10 mouse cellular contexts compared by ENCODE assay signal in genomic region chr7:80652289-80652688, GRCm38 (mm10). TPM values are rescaled to one million over a fixed set of nuclear protein-coding genes. Genes with fewer than 3 reads are reported as not detected.
A peak's percentile ranks its signal among the peaks of the same experiment; 100 is the strongest.
DNase-seq lines count a peak whose midpoint lies in the region; ATAC-seq and TF ChIP-seq lines count a peak whose summit lies in the region.
"Had no signal": no experiment of that assay in that cellular context is flagged by ENCODE, and none has a peak within 500 bp of the region (broad histone marks: within the 10 kb centered on the region; RNA-seq: fewer than 3 reads in every experiment).

No protein-coding gene starts in this region.

- H3K9me3 ChIP-seq in lung, embryonic 14.5 days (ENCODE audit: low read depth, low read length), result no peaks in the 10 kb centered on the region
- no peaks in the 10 kb centered on the region for H3K9me3 ChIP-seq in forebrain, embryonic 12.5 days
- H3K9me3 ChIP-seq in limb, embryonic 12.5 days, result no peaks in the 10 kb centered on the region

- H3K4me2 ChIP-seq in lung, embryonic 14.5 days, result no peak overlapping the region
- H3K4me2 ChIP-seq in forebrain, embryonic 12.5 days, result no peak overlapping the region
- no peak overlapping the region for H3K4me2 ChIP-seq in limb, embryonic 12.5 days

- H3K4me3 ChIP-seq in lung, embryonic 14.5 days (ENCODE audit: low read depth, low read length), result no peak overlapping the region
- H3K4me3 ChIP-seq in forebrain, embryonic 12.5 days (replicated peaks), result no peak overlapping the region
- no peak overlapping the region for H3K4me3 ChIP-seq in limb, embryonic 12.5 days (replicated peaks)

- DNase-seq in lung, embryonic 14.5 days, result no peak
- no peak for DNase-seq in lung, postnatal 36 days
- DNase-seq in splenic B cell, adult 2 months (ENCODE audit: low read depth, low spot score), result peak; percentile 29
- no peak for DNase-seq in adrenal gland, adult (ENCODE audit: inconsistent age in 2 of 2, low spot score in 1 of 2)
- no peak for DNase-seq in cerebellum, postnatal 10 days
- DNase-seq: kidney, postnatal 14 days; lung, postnatal 10 days; thymus, postnatal 36 days had no signal

- no peak overlapping the region for H3K9ac ChIP-seq in lung, embryonic 14.5 days
- H3K9ac ChIP-seq in forebrain, embryonic 12.5 days, result no peak overlapping the region
- no peak overlapping the region for H3K9ac ChIP-seq in limb, embryonic 12.5 days (replicated peaks)

- whole genome bisulfite sequencing in lung, embryonic 14.5 days, result 48% methylated on average over 5 of the region's 5 CpGs
- 28% methylated on average over 5 of the region's 5 CpGs for WGBS in forebrain, embryonic 12.5 days
- WGBS in limb, embryonic 12.5 days, result 63% methylated on average over 5 of the region's 5 CpGs

- no peaks in the 10 kb centered on the region for H3K36me3 ChIP-seq in lung, embryonic 14.5 days (ENCODE audit: insufficient read depth)
- H3K36me3 ChIP-seq in forebrain, embryonic 12.5 days (replicated peaks), result no peaks in the 10 kb centered on the region
- 0 out of 2 replicates have a peak, but pooled peaks cover 7% of the 10 kb centered on the region for H3K36me3 ChIP-seq in limb, embryonic 12.5 days
- no peaks in the 10 kb centered on the region for H3K36me3 ChIP-seq in splenic B cell, adult 2 months (ENCODE audit: control insufficient read depth, insufficient read depth, low read length, poor library complexity, severe bottlenecking)

- 0 out of 2 replicates have a peak overlapping the region, but pooled peaks have one; percentile 9 for H3K27ac ChIP-seq in lung, embryonic 14.5 days (ENCODE audit: low read depth)
- H3K27ac ChIP-seq in forebrain, embryonic 12.5 days, result peak overlapping the region; percentile 53; the same call in 1 of the 2 replicates
- peak overlapping the region; percentile 69 for H3K27ac ChIP-seq in limb, embryonic 12.5 days

- TF ChIP-seq CTCF in lung, embryonic 14.5 days (IDR thresholded peaks at IDR 0.05; ENCODE audit: low read depth), result no peak

- H3K4me1 ChIP-seq in lung, embryonic 14.5 days (ENCODE audit: insufficient read depth), result peaks cover 11% of the 10 kb centered on the region
- peaks cover 32% of the 10 kb centered on the region for H3K4me1 ChIP-seq in forebrain, embryonic 12.5 days
- peaks cover 27% of the 10 kb centered on the region for H3K4me1 ChIP-seq in limb, embryonic 12.5 days (replicated peaks)

- no peaks in the 10 kb centered on the region for H3K27me3 ChIP-seq in lung, embryonic 14.5 days (ENCODE audit: insufficient read depth, low read length)
- no peaks in the 10 kb centered on the region for H3K27me3 ChIP-seq in forebrain, embryonic 12.5 days
- H3K27me3 ChIP-seq in limb, embryonic 12.5 days, result no peaks in the 10 kb centered on the region
- no peaks in the 10 kb centered on the region for H3K27me3 ChIP-seq in splenic B cell, adult 2 months (ENCODE audit: control insufficient read depth, insufficient read depth, low read length, poor library complexity, severe bottlenecking)

- no peak for ATAC-seq in lung, embryonic 14.5 days (ENCODE audit: insufficient read depth)
- no peak for ATAC-seq in forebrain, embryonic 12.5 days (ENCODE audit: low FRiP score)
- ATAC-seq in limb, embryonic 12.5 days (ENCODE audit: insufficient number of reproducible peaks, insufficient read depth, low FRiP score, low TSS enrichment, low read depth), result no peak

RNA-seq across cellular contexts. Expression of gene Crtc3, which starts 36.4 kb away (rescaled TPM):
- 27.5 and 28.0 TPM in 2 replicates for polyA plus RNA-seq in lung, embryonic 14.5 days (2014; fragmentation: Nextera tagmentation; extraction: Ambion mirVana)
- 12.3 and 12.6 TPM in 2 replicates for polyA plus RNA-seq in forebrain, embryonic 12.5 days (2016; fragmentation: Nextera tagmentation; extraction: Ambion mirVana)
- polyA plus RNA-seq in limb, embryonic 12.5 days (2016; fragmentation: Nextera tagmentation; extraction: Ambion mirVana), result 18.5 and 22.4 TPM in 2 replicates

Comparison
In these comparisons a context has a peak if more than half of its experiments do, and no peak if none do; other contexts are left out.
1. H3K27ac ChIP-seq: peak in every context shown above with its lines; median percentile 69 in limb, embryonic 12.5 days; 53 in forebrain, embryonic 12.5 days; 9 in lung, embryonic 14.5 days.